Mouse (Mus musculus): ENCODE measurements around the gene Zfp131. TPM values are rescaled to one million over a fixed set of nuclear protein-coding genes. Genes with fewer than 3 reads are reported as not detected.

Zfp131 gene
- total and polyA plus RNA-seq, 3 experiments: 20.0 to 59.1 (median 43.7) TPM

- DNase-seq (ENCODE audit: low spot score) (no peak), ATAC-seq (ENCODE audit: extremely low read depth, insufficient number of reproducible peaks, low FRiP score, poor library complexity, severe bottlenecking) (no peak)
- Histone ChIP-seq H3K27me3 (ENCODE audit: insufficient read depth, low read length) (peaks cover 21% of the 10 kb centered on the region), H3K36me3 (replicated peaks) (no peaks in the 10 kb centered on the region), H3K4me1 (ENCODE audit: insufficient read depth, low read depth, low read length) (no peaks in the 10 kb centered on the region), H3K4me3 (ENCODE audit: low read depth, low read length) (no peak overlapping the region), H3K9me3 (replicated peaks) (no peaks in the 10 kb centered on the region)
- TF ChIP-seq TAL1 (conservative IDR thresholded peaks at IDR 0.05; ENCODE audit: low read depth, low read length) (no peak), POLR2AphosphoS5 (IDR thresholded peaks at IDR 0.05; ENCODE audit: insufficient replicate concordance, low read depth, low read length) (no peak), CTCF (IDR thresholded peaks at IDR 0.05; ENCODE audit: low read depth, low read length) (no peak), GATA2 (IDR thresholded peaks at IDR 0.05; ENCODE audit: borderline replicate concordance, low read depth, low read length) (no peak), GATA1 (IDR thresholded peaks at IDR 0.05; ENCODE audit: borderline replicate concordance, low read length) (no peak)
These were observed 68.2 kb downstream of the Zfp131 start for GRCm38 (mm10) chr13:119722447-119722846.

GRCm38 (mm10) chr13:119716105-119716504 lies 74.6 kb downstream of the Zfp131 start:
- H3K36me3 ChIP-seq (replicated peaks): peaks cover 2% of the 10 kb centered on the region
- H3K9me3 ChIP-seq (replicated peaks): no peaks in the 10 kb centered on the region
- H3K27me3 ChIP-seq (ENCODE audit: insufficient read depth, low read length): peaks cover 14% of the 10 kb centered on the region
- no peak for DNase-seq (ENCODE audit: low spot score)
- no peak for TF ChIP-seq CTCF (IDR thresholded peaks at IDR 0.05; ENCODE audit: low read depth, low read length)
- TF ChIP-seq TAL1 (conservative IDR thresholded peaks at IDR 0.05; ENCODE audit: low read depth, low read length): no peak
- TF ChIP-seq GATA2 (IDR thresholded peaks at IDR 0.05; ENCODE audit: borderline replicate concordance, low read depth, low read length): no peak
- TF ChIP-seq POLR2AphosphoS5 (IDR thresholded peaks at IDR 0.05; ENCODE audit: insufficient replicate concordance, low read depth, low read length): no peak
- TF ChIP-seq GATA1 (IDR thresholded peaks at IDR 0.05; ENCODE audit: borderline replicate concordance, low read length): no peak
- no peak overlapping the region for H3K4me3 ChIP-seq (ENCODE audit: low read depth, low read length)
- H3K4me1 ChIP-seq (ENCODE audit: insufficient read depth, low read depth, low read length): no peaks in the 10 kb centered on the region
- ATAC-seq (ENCODE audit: extremely low read depth, insufficient number of reproducible peaks, low FRiP score, poor library complexity, severe bottlenecking): no peak

Other genes starting within 250 kb of the Zfp131 start
- not detected in 2 replicates for gene Ccl28, start 167.1 kb downstream of the Zfp131 start, total RNA-seq (2014; fragmentation: Nextera tagmentation)
- gene Ccl28, start 167.1 kb downstream of the Zfp131 start, total RNA-seq (2017): 0.05 TPM in 1 of 2 replicates, not detected in the other
- not detected in 2 replicates for gene Ccl28, start 167.1 kb downstream of the Zfp131 start, polyA plus RNA-seq (2012)
- 68.6 and 78.9 TPM in 2 replicates for gene Hmgcs1, start 100.5 kb downstream of the Zfp131 start, total RNA-seq (2014; fragmentation: Nextera tagmentation)
- 259 and 314 TPM in 2 replicates for gene Hmgcs1, start 100.5 kb downstream of the Zfp131 start, total RNA-seq (2017)
- 9.4 and 14.6 TPM in 2 replicates for gene Hmgcs1, start 100.5 kb downstream of the Zfp131 start, polyA plus RNA-seq (2012)
- gene Nim1k, start 35.0 kb downstream of the Zfp131 start, total RNA-seq (2014; fragmentation: Nextera tagmentation): 0.19 TPM in 1 of 2 replicates, not detected in the other
- gene Nim1k, start 35.0 kb downstream of the Zfp131 start, total RNA-seq (2017): 0.11 and 0.12 TPM in 2 replicates
- 0.01 TPM in 1 of 2 replicates, not detected in the other for gene Nim1k, start 35.0 kb downstream of the Zfp131 start, polyA plus RNA-seq (2012)
- not detected in 2 replicates for gene AF067063, start 39.3 kb upstream of the Zfp131 start, total RNA-seq (2014; fragmentation: Nextera tagmentation)
- gene AF067063, start 39.3 kb upstream of the Zfp131 start, total RNA-seq (2017): not detected in 2 replicates
- gene AF067063, start 39.3 kb upstream of the Zfp131 start, polyA plus RNA-seq (2012): not detected in 2 replicates
- gene D13Ertd608e, start 45.1 kb upstream of the Zfp131 start, total RNA-seq (2014; fragmentation: Nextera tagmentation): not detected in 2 replicates
- not detected in 2 replicates for gene D13Ertd608e, start 45.1 kb upstream of the Zfp131 start, total RNA-seq (2017)
- not detected in 2 replicates for gene D13Ertd608e, start 45.1 kb upstream of the Zfp131 start, polyA plus RNA-seq (2012)
- gene Tcstv1, start 103.9 kb upstream of the Zfp131 start, total RNA-seq (2014; fragmentation: Nextera tagmentation): not detected in 2 replicates
- 0.17 TPM in 1 of 2 replicates, not detected in the other for gene Tcstv1, start 103.9 kb upstream of the Zfp131 start, total RNA-seq (2017)
- gene Tcstv1, start 103.9 kb upstream of the Zfp131 start, polyA plus RNA-seq (2012): not detected in 2 replicates
- not detected in 2 replicates for gene Gm21761, start 138.4 kb upstream of the Zfp131 start, total RNA-seq (2014; fragmentation: Nextera tagmentation)
- gene Gm21761, start 138.4 kb upstream of the Zfp131 start, total RNA-seq (2017): 0.16 TPM in 1 of 2 replicates, not detected in the other
- gene Gm21761, start 138.4 kb upstream of the Zfp131 start, polyA plus RNA-seq (2012): not detected in 2 replicates
- gene B020031M17Rik, start 159.9 kb upstream of the Zfp131 start, total RNA-seq (2014; fragmentation: Nextera tagmentation): not detected in 2 replicates
- not detected in 2 replicates for gene B020031M17Rik, start 159.9 kb upstream of the Zfp131 start, total RNA-seq (2017)
- gene B020031M17Rik, start 159.9 kb upstream of the Zfp131 start, polyA plus RNA-seq (2012): not detected in 2 replicates
- not detected in 2 replicates for gene Gm36079, start 236.1 kb upstream of the Zfp131 start, total RNA-seq (2014; fragmentation: Nextera tagmentation)
- gene Gm36079, start 236.1 kb upstream of the Zfp131 start, total RNA-seq (2017): 0.35 and 1.7 TPM in 2 replicates
- gene Gm36079, start 236.1 kb upstream of the Zfp131 start, polyA plus RNA-seq (2012): not detected in 2 replicates

All from G1E (cell line).